Mouse (Mus musculus) hindbrain, embryonic 15.5 days (tissue): ENCODE measurements at regions not wholly inside any gene's neighbourhood (a gene's known extent, or its start where the extent isn't known, plus 50 kb on each side); places are given as distances from the start of the nearest gene placed in this dataset.
"Not testable (repeated sequence)": the region's sequence is repeated elsewhere in the genome, so short reads cannot be mapped to it uniquely, and the experiment has no call there.

Experiments used
- ATAC-seq: fragments of 200-750 bp; cut with Nextera tagmentation; 2 replicates; pipeline ENCODE4 v1.8.0; 2017; ENCODE audit warnings: low read depth, moderate number of reproducible peaks, moderate TSS enrichment; ENCODE audit not compliant: low FRiP score
- H3K27ac ChIP-seq: fragments of 300-500 bp; sonication (generic); replicated peaks from 2 replicates; pipeline ENCODE4 v1.5.1; 2015; ENCODE audit warnings: mild to moderate bottlenecking, inconsistent platforms
- H3K27me3 ChIP-seq: fragments of 300-500 bp; sonication (generic); 2 replicates; pipeline ENCODE4 v1.6.1; 2015; ENCODE audit warnings: control low read depth, inconsistent platforms
- H3K36me3 ChIP-seq: fragments of 300-500 bp; sonication (generic); 2 replicates; pipeline ENCODE4 v1.6.1; 2015; ENCODE audit warnings: control low read depth, inconsistent platforms
- H3K4me1 ChIP-seq: fragments of 300-500 bp; sonication (generic); replicated peaks from 2 replicates; pipeline ENCODE4 v1.6.1; 2015; ENCODE audit warnings: control low read depth, inconsistent platforms
- H3K4me2 ChIP-seq: fragments of 300-500 bp; sonication (generic); 2 replicates; pipeline ENCODE4 v1.6.1; 2015; ENCODE audit warnings: moderate library complexity, mild to moderate bottlenecking, inconsistent platforms
- H3K4me3 ChIP-seq: fragments of 300-500 bp; sonication (generic); 2 replicates; pipeline ENCODE4 v1.5.1; 2015; ENCODE audit warnings: mild to moderate bottlenecking, inconsistent platforms
- H3K9ac ChIP-seq: fragments of 300-500 bp; sonication (generic); 2 replicates; pipeline ENCODE4 v1.6.1; 2015; ENCODE audit warnings: inconsistent platforms
- H3K9me3 ChIP-seq: fragments of 300-500 bp; sonication (generic); 2 replicates; pipeline ENCODE4 v1.6.1; 2016; ENCODE audit warnings: control low read depth, inconsistent platforms
- WGBS: fragments of 180-500 bp; shearing (Covaris S2); methylation state at CpG from one replicate; pipeline ENCODE4 v1.1.7; 2015; 5-methylcytosine and 5-hydroxymethylcytosine counted together

GRCm38 (mm10) chr8:20557184-20557583, 57.5 kb upstream of the Gm21119 start:
- H3K4me3 ChIP-seq: 0 out of 2 replicates have a peak overlapping the region, but pooled peaks have one; percentile 6
- WGBS: 82% methylated on average over 7 of the region's 8 CpGs
- not testable (repeated sequence) for H3K9ac ChIP-seq, H3K4me1 ChIP-seq, H3K27ac ChIP-seq, H3K9me3 ChIP-seq, H3K36me3 ChIP-seq, H3K27me3 ChIP-seq
- peak overlapping the region; percentile 47 for H3K4me2 ChIP-seq
- ATAC-seq: peak; percentile 88

- H3K9me3 ChIP-seq, H3K36me3 ChIP-seq, H3K27ac ChIP-seq, H3K4me1 ChIP-seq, H3K27me3 ChIP-seq, H3K9ac ChIP-seq: not testable (repeated sequence)
- ATAC-seq: peak; percentile 99
- Histone ChIP-seq H3K4me3 (peak overlapping the region; percentile 31), H3K4me2 (peak overlapping the region; percentile 47)
- WGBS: 54% methylated on average over 42 of the region's 47 CpGs
These were observed 57.1 kb upstream of the Gm21119 start for GRCm38 (mm10) chr8:20557609-20558008.
